Mouse (Mus musculus) myocyte (in vitro differentiated cells): ENCODE results near the gene Kcnk12.

Experiments
- CEBPB ChIP-seq: IDR thresholded peaks from 2 replicates; pipeline ENCODE4 v1.6.1; 2011; ENCODE audit warnings: mild to moderate bottlenecking, moderate library complexity; ENCODE audit not compliant: poor library complexity, insufficient read depth, severe bottlenecking
- E2F4 ChIP-seq: IDR thresholded peaks from one replicate; pipeline ENCODE4 v1.6.1; 2011; ENCODE audit warnings: mild to moderate bottlenecking, control low read depth, moderate library complexity; ENCODE audit not compliant: insufficient read depth
- MAX ChIP-seq: IDR thresholded peaks from one replicate; pipeline ENCODE4 v1.6.1; 2011; ENCODE audit warnings: low read depth, mild to moderate bottlenecking, control low read depth
- MYOD1 ChIP-seq, 3 experiments: IDR thresholded peaks; one replicate each; pipeline ENCODE4 v1.6.1; 2011; ENCODE audit warnings: control low read depth in 2 of 3, low read depth in 2 of 3, mild to moderate bottlenecking in 2 of 3, moderate library complexity in 1 of 3; ENCODE audit not compliant: insufficient read length in 2 of 3, control insufficient read depth in 1 of 3
- MYOG ChIP-seq, 3 experiments: IDR thresholded peaks; one replicate each; pipeline ENCODE4 v1.6.1; 2011; ENCODE audit warnings: control low read depth in 2 of 3, low read depth in 2 of 3, mild to moderate bottlenecking in 2 of 3; ENCODE audit not compliant: insufficient read length in 2 of 3, control insufficient read depth in 1 of 3, insufficient read depth in 1 of 3
- POLR2A ChIP-seq: IDR thresholded peaks from one replicate; pipeline ENCODE4 v1.6.1; 2011; ENCODE audit warnings: low read depth, mild to moderate bottlenecking, control low read depth, moderate library complexity; ENCODE audit not compliant: insufficient read length
- POLR2AphosphoS2 ChIP-seq: IDR thresholded peaks from one replicate; pipeline ENCODE4 v1.6.1; 2011; ENCODE audit warnings: low read depth, control low read depth; ENCODE audit not compliant: insufficient read length
- REST ChIP-seq: IDR thresholded peaks from one replicate; pipeline ENCODE4 v1.6.1; 2011; ENCODE audit warnings: mild to moderate bottlenecking, control low read depth, moderate library complexity; ENCODE audit not compliant: insufficient read depth, insufficient read length
- TCF12 ChIP-seq: IDR thresholded peaks from one replicate; pipeline ENCODE4 v1.6.1; 2011; ENCODE audit warnings: mild to moderate bottlenecking, control low read depth; ENCODE audit not compliant: poor library complexity, insufficient read depth, severe bottlenecking
- TCF3 ChIP-seq: IDR thresholded peaks from one replicate; pipeline ENCODE4 v1.6.1; 2011; ENCODE audit warnings: low read depth, control low read depth; ENCODE audit not compliant: insufficient read length
- USF1 ChIP-seq: IDR thresholded peaks from one replicate; pipeline ENCODE4 v1.6.1; 2011; ENCODE audit warnings: low read depth, mild to moderate bottlenecking, control low read depth, moderate library complexity

DNA sequence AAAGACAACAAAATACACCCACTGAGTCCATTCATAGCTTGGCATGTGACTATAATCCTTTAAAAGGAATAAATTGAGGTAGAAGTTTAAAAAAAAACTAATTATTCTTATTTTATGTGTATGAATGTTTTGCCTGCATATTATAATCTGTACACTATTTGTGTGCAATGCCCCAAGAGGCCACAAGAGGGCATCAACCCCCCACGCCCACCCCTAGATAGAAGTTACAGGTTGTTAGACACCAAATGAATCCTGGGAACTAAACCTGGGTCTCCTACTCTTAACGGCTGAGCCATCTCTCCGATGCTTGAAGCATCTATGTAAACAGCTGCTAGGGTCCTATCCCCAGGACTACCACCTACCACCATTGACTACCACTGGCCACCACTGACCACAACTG lies 24.6 kb downstream of the Kcnk12 start:
- TF ChIP-seq POLR2A (no peak), TCF12 (no peak), MAX (no peak), E2F4 (no peak), MYOG (IDR thresholded peaks at IDR 0.05; ENCODE audit: control insufficient read depth in 1 of 3, insufficient read depth in 1 of 3, insufficient read length in 2 of 3, low read depth in 2 of 3) (no peak), REST (no peak), POLR2AphosphoS2 (no peak), TCF3 (no peak), MYOD1 (IDR thresholded peaks at IDR 0.05; ENCODE audit: control insufficient read depth in 1 of 3, insufficient read length in 2 of 3, low read depth in 2 of 3) (no peak), USF1 (no peak), CEBPB (no peak)
